Mouse (Mus musculus): ENCODE data around the gene Csf1. TPM values are rescaled to one million over a fixed set of nuclear protein-coding genes. Genes with fewer than 3 reads are reported as not detected.
A peak's percentile ranks its signal among the peaks of the same experiment; 100 is the strongest.

Gene Csf1
- polyA plus RNA-seq, 1 experiment, result not detected

DNA sequence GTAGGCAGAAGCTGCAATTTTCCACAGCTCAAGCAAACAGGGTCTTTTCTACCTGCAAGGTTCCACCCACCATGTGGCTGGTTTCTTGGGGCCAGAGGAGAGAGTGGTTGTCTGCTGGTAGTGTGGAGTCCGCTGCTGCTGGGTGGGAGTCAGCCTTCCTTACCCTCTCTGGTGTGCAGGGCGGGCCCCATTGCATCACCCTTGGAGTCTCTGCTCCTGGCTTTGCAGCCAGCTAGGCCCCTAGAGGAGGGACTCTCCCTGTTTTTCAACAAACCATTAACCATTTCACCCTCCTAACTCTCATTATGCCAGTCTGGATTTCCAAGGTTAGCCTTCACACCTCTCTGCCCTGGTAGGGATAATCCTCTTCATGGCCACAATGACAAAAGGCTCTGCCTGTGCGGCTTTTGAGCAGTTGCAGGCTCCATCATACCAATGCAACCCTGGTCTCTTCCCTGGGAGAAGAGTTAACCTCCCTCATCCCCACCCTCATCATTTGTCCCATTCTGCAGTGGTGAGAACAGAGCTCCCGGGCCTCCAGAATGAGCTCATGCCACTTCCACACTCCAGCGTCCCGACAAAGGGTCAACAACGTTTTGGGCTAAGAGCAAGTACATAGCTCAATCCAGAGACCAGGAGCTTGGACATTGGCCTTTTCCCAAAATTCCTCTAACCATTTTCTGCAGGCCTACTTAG is 56.4 kb downstream of the Csf1 start:
- Histone ChIP-seq H3K27ac (ENCODE audit: insufficient read depth, low read depth, low read length) (no peak overlapping the region), H3K4me1 (ENCODE audit: control insufficient read depth, insufficient read depth, low read length) (no peaks in the 10 kb centered on the region), H3K4me3 (ENCODE audit: insufficient read depth, low read depth, low read length) (no peak overlapping the region)
- WGBS, result 86% methylated on average over 7 of the region's 7 CpGs
- TF ChIP-seq POLR2A (IDR thresholded peaks at IDR 0.05; ENCODE audit: insufficient read depth, low read depth, low read length) (no peak), CTCF (IDR thresholded peaks at IDR 0.05; ENCODE audit: insufficient read depth, low read depth, low read length) (no peak)

- Histone ChIP-seq H3K27ac (ENCODE audit: insufficient read depth, low read depth, low read length) (no peak overlapping the region), H3K4me1 (ENCODE audit: control insufficient read depth, insufficient read depth, low read length) (peaks cover 2% of the 10 kb centered on the region; the same call in 1 of the 2 replicates), H3K4me3 (ENCODE audit: insufficient read depth, low read depth, low read length) (no peak overlapping the region)
- TF ChIP-seq CTCF (IDR thresholded peaks at IDR 0.05; ENCODE audit: insufficient read depth, low read depth, low read length), result no peak
- no peak for TF ChIP-seq POLR2A (IDR thresholded peaks at IDR 0.05; ENCODE audit: insufficient read depth, low read depth, low read length)
- 90% methylated on average over 1 of the region's 1 CpGs for WGBS
Observed at GRCm38 (mm10) chr3:107701767-107702394, 58.4 kb downstream of the Csf1 start.

- WGBS, result 94% methylated on average over 2 of the region's 2 CpGs
- peaks cover 5% of the 10 kb centered on the region; the same call in 1 of the 2 replicates for H3K4me1 ChIP-seq (ENCODE audit: control insufficient read depth, insufficient read depth, low read length)
- H3K4me3 ChIP-seq (ENCODE audit: insufficient read depth, low read depth, low read length), result no peak overlapping the region
- TF ChIP-seq CTCF (IDR thresholded peaks at IDR 0.05; ENCODE audit: insufficient read depth, low read depth, low read length), result no peak
- TF ChIP-seq POLR2A (IDR thresholded peaks at IDR 0.05; ENCODE audit: insufficient read depth, low read depth, low read length), result no peak
- H3K27ac ChIP-seq (ENCODE audit: insufficient read depth, low read depth, low read length), result no peak overlapping the region
Observed at GRCm38 (mm10) chr3:107700625-107701024, 59.6 kb downstream of the Csf1 start.

DNA sequence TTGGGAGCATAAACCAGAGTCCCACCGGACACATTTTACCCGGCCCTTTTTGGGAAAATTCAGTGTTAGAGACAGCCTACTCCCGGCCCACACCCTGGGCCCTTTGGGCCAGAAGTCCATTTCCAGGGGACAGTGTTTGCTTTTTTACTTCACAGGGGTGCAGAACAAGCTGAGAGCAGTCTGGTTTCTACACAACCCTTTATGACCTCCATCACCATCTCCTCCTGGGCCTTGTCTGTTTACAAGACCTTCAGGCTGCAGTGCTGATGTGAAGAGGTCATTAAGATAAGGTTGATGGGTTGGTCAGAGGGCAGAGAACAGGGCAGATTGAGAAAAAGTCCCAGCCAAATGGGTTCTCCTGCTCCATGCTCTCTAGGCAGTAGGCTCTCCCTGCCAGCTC is 63.4 kb downstream of the Csf1 start:
- 42% methylated on average over 3 of the region's 3 CpGs for WGBS
- TF ChIP-seq CTCF (IDR thresholded peaks at IDR 0.05; ENCODE audit: insufficient read depth, low read depth, low read length) (no peak), POLR2A (IDR thresholded peaks at IDR 0.05; ENCODE audit: insufficient read depth, low read depth, low read length) (no peak)
- H3K4me3 ChIP-seq (ENCODE audit: insufficient read depth, low read depth, low read length), result peak overlapping the region; percentile 19
- H3K4me1 ChIP-seq (ENCODE audit: control insufficient read depth, insufficient read depth, low read length), result peaks cover 8% of the 10 kb centered on the region
- H3K27ac ChIP-seq (ENCODE audit: insufficient read depth, low read depth, low read length), result no peak overlapping the region

DNA sequence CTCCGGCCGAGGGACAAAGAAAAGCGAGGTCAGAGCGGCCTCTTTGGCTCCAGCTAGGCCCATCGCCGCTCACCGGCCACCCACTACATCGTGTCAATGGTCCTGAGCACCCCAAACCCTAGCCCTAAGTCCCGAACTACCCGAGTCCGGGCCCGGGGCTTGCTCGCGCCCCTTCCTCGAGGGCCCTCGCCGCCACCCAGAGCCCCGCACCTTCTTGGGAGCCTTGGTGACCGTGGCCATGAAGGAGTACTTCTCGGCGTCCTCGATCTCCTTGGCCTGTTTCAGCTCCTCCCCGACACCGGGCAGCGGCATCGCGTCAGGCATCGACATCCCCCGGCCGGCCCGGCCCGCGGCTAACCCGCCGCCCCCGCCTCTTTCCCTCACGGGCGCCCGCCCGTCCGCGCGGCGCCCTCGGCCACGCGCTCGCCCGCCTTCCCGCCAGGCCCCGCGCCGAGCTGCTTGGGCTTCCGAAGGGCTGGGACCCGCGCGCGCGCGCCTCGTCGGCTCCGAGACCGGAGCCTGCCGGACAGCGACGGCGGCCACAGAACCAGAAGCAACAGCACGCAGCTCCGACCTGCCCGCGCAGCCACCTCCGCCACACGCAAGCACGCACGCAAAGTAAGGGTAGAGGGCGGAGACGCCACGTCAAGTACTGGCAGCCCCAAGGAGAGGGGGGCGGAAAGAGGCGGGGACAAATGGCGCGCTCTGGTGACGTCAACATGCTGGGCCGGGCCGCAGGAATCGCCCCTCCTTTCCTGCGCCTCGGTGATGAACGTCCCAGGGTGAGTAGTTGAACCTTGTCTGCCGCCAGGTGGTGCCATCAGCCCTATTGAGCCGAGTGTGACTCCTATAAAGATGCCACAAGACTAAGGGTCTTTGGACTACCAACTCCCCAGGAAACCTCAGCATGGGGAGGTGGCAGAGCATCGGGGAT is 64.1 kb downstream of the Csf1 start, which contains the start of gene Ahcyl1:
Gene Ahcyl1 (minus strand): TSS at position 613 of the 934 bp plus-strand sequence.
- H3K27ac ChIP-seq (ENCODE audit: insufficient read depth, low read depth, low read length), result peak within 1 kb of the TSS; percentile 81
- peaks cover 8% of the 10 kb centered on the region for H3K4me1 ChIP-seq (ENCODE audit: control insufficient read depth, insufficient read depth, low read length)
- peak within 1 kb of the TSS; percentile 84 for H3K4me3 ChIP-seq (ENCODE audit: insufficient read depth, low read depth, low read length)
- under 1% methylated on average over 89 of the region's 93 CpGs for WGBS
- peak; percentile 87 for TF ChIP-seq POLR2A (IDR thresholded peaks at IDR 0.05; ENCODE audit: insufficient read depth, low read depth, low read length)
- peak; percentile 76 for TF ChIP-seq CTCF (IDR thresholded peaks at IDR 0.05; ENCODE audit: insufficient read depth, low read depth, low read length)

GRCm38 (mm10) chr3:107695219-107695947 is 64.9 kb downstream of the Csf1 start:
- peak overlapping the region; percentile 81 for H3K27ac ChIP-seq (ENCODE audit: insufficient read depth, low read depth, low read length)
- TF ChIP-seq CTCF (IDR thresholded peaks at IDR 0.05; ENCODE audit: insufficient read depth, low read depth, low read length), result no peak
- TF ChIP-seq POLR2A (IDR thresholded peaks at IDR 0.05; ENCODE audit: insufficient read depth, low read depth, low read length), result no peak
- peak overlapping the region; percentile 84 for H3K4me3 ChIP-seq (ENCODE audit: insufficient read depth, low read depth, low read length)
- 2% methylated on average over 16 of the region's 16 CpGs for WGBS
- H3K4me1 ChIP-seq (ENCODE audit: control insufficient read depth, insufficient read depth, low read length), result peaks cover 8% of the 10 kb centered on the region

- Histone ChIP-seq H3K27ac (ENCODE audit: insufficient read depth, low read depth, low read length) (no peak overlapping the region), H3K4me1 (ENCODE audit: control insufficient read depth, insufficient read depth, low read length) (peaks cover 8% of the 10 kb centered on the region), H3K4me3 (ENCODE audit: insufficient read depth, low read depth, low read length) (no peak overlapping the region)
- TF ChIP-seq POLR2A (IDR thresholded peaks at IDR 0.05; ENCODE audit: insufficient read depth, low read depth, low read length) (no peak), CTCF (IDR thresholded peaks at IDR 0.05; ENCODE audit: insufficient read depth, low read depth, low read length) (no peak)
- 10% methylated on average over 2 of the region's 2 CpGs for WGBS
Observed at GRCm38 (mm10) chr3:107694256-107694900, 65.9 kb downstream of the Csf1 start.

Other genes with a start within 250 kb of the Csf1 start
- gene Slc6a17, start 242.5 kb downstream of the Csf1 start, polyA plus RNA-seq (2012; ENCODE audit: insufficient read depth, insufficient read length, low replicate concordance, missing spikeins), result 351 TPM in 1 of 2 replicates, not detected in the other
- not detected in 2 replicates for gene Ubl4b, start 205.4 kb downstream of the Csf1 start, polyA plus RNA-seq (2012; ENCODE audit: insufficient read depth, insufficient read length, low replicate concordance, missing spikeins)
- not detected in 2 replicates for gene Alx3, start 165.4 kb downstream of the Csf1 start, polyA plus RNA-seq (2012; ENCODE audit: insufficient read depth, insufficient read length, low replicate concordance, missing spikeins)
- gene Gm10961, start 129.1 kb downstream of the Csf1 start, polyA plus RNA-seq (2012; ENCODE audit: insufficient read depth, insufficient read length, low replicate concordance, missing spikeins), result not detected in 2 replicates
- not detected in 2 replicates for gene Strip1, start 128.8 kb downstream of the Csf1 start, polyA plus RNA-seq (2012; ENCODE audit: insufficient read depth, insufficient read length, low replicate concordance, missing spikeins)
- 109 and 279 TPM in 2 replicates for gene Ahcyl1, start 63.9 kb downstream of the Csf1 start, polyA plus RNA-seq (2012; ENCODE audit: insufficient read depth, insufficient read length, low replicate concordance, missing spikeins)
- not detected in 2 replicates for gene Eps8l3, start 116.8 kb upstream of the Csf1 start, polyA plus RNA-seq (2012; ENCODE audit: insufficient read depth, insufficient read length, low replicate concordance, missing spikeins)
- not detected in 2 replicates for gene Gstm5, start 135.4 kb upstream of the Csf1 start, polyA plus RNA-seq (2012; ENCODE audit: insufficient read depth, insufficient read length, low replicate concordance, missing spikeins)
- gene Gstm7, start 171.3 kb upstream of the Csf1 start, polyA plus RNA-seq (2012; ENCODE audit: insufficient read depth, insufficient read length, low replicate concordance, missing spikeins), result not detected in 2 replicates
- not detected in 2 replicates for gene Gstm6, start 183.3 kb upstream of the Csf1 start, polyA plus RNA-seq (2012; ENCODE audit: insufficient read depth, insufficient read length, low replicate concordance, missing spikeins)
- not detected in 2 replicates for gene Gstm3, start 208.8 kb upstream of the Csf1 start, polyA plus RNA-seq (2012; ENCODE audit: insufficient read depth, insufficient read length, low replicate concordance, missing spikeins)
- gene Gstm2, start 226.0 kb upstream of the Csf1 start, polyA plus RNA-seq (2012; ENCODE audit: insufficient read depth, insufficient read length, low replicate concordance, missing spikeins), result not detected in 2 replicates

Measured in olfactory bulb, adult 2 months (tissue).